Mouse (Mus musculus): ENCODE results near the gene Mical1.

The Mical1 gene

DNA sequence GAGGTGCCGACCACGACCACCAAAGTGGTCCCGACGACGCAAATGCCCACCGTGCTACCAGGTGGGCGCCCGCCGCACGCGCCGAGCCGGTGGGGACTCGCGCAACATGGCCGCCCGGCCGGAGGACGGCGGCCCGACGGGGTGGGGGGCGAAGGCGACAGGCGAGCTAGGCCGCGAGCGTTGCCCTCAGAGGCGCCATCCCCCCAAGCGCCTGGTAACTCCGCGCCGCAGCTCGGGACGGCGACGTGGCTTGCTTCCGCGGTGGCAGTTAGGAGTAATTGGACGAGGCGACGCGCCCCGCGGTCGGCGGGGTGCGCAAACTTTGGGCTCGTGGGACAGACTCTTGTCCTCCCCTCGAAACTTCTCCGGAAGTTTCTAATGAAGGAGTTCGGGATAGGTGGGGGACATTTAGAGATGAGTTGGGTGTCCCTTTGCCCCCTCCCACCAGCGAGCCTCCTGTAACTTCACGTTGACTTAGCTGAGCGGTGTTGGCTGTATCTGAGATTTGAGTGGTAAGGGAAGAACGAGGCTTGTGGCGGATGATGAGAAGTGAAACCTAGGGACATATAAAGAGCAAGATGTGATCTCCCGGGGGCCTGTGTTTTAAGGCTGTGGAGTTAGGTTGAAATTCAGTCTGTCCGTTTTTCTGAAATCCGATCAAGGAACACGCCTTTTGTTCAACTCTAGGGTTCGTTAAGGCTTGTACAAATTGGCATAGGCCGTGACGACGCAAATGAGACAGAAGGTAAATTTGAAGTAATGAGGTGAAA, 43.7 kb downstream of the Mical1 start:
- no peak for DNase-seq (ENCODE audit: extremely low read depth, low read depth)

DNA sequence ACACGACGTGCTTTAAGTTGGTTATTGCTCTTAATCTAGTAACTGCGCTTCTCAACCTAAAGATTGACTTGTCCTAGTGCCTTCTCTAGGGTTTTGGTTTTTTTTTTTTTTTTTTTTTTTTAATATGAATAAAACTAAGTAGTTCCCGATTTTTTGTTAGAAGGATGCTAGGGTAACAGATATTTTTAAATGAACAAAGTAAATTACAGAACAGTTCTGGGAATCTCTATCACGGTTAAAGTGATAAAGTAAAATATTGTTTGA, 44.2 kb downstream of the Mical1 start:
- DNase-seq (ENCODE audit: extremely low read depth, low read depth), result no peak

DNA sequence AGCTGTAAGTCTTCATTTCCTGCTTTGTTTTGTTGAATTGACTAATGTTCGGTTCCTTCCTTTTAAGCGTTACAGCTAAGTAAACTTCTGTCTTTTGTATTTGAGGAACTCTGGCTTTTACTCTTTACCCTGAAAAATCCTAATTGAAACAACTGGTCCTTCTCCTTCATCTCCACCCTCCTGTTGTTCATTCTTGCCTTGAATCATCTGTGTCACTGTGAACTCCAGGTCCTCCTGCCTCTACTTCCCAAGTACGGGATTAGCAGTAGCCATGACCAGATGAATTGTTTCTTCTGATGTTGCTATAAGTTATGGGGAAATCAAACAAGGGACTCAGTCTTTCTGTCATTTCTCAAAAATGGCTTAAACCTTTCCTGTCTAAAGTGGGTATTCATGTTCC, 47.3 kb downstream of the Mical1 start:
- no peak for DNase-seq (ENCODE audit: extremely low read depth, low read depth)

DNA sequence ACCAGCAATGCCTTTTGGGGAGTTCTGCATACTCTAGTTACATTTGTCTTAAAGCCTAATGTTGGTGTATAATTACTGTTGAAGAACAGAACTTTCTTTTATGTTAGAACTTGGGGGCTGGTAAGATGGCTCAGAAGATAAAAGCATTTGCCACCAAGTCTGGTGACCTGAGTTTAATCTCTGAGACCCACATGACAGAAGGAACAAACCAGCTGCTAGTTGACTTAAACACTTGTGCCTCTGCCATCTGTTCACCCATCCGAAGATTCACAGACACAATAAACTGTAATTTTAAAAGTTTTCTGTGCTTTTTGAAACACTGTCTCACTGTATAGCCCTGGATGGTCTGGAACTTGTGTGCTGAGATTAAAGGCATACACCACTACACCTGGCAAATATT, 49.6 kb downstream of the Mical1 start:
- DNase-seq (ENCODE audit: extremely low read depth, low read depth), result no peak

DNA sequence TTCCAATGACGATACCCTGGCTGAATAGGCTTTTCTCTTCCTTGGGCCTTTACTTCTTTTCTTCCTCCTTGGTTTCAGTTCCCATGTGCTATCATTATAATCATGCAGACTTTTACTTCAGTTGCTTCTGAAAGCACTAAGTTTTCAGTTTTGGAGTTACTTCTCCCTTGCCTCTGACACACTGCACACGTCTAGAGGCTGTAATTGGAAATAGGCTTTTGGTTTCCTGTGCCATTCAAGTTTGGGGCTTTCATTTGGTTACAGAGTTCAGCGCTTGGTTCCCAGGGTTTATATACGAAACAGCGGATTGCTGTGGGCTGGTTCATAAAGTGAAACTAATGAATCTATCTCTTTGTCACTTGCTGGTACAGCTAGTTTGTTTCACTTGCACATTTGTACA, 53.9 kb downstream of the Mical1 start:
- no peak for DNase-seq (ENCODE audit: extremely low read depth, low read depth)

DNA sequence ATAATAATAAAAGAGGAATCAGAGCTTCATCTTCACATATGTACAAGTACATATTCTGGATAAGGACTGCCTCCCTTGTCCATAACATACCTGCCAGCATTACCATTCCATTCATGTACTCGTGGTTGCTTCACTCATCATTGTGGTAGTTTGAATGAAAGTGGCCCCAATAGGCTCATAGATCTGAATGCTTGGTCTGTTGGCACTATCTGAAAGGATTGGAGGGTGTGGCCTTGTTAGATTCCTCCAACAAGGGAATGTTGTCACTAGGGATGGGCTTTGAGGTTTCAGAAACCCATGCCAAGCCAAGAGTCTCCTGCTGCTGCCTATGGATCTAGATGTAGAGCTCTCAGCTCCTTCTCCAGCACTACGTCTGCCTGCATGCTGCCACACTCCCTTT, 59.9 kb downstream of the Mical1 start:
- no peak for DNase-seq (ENCODE audit: extremely low read depth, low read depth)

All from MEL-GATA-1-ER (cell line).